Mouse (Mus musculus) heart, embryonic 16.5 days (tissue): ENCODE measurements at regions not wholly inside any gene's neighbourhood (a gene's known extent, or its start where the extent isn't known, plus 50 kb on each side); places are given as distances from the start of the nearest gene placed in this dataset.

ENCODE experiments used
- ATAC-seq: fragments of 200-750 bp; cut with Nextera tagmentation; replicated peaks from 2 replicates; pipeline ENCODE4 v1.8.0; 2017; ENCODE audit warnings: moderate number of reproducible peaks; ENCODE audit not compliant: insufficient read depth, low FRiP score; ENCODE audit errors: extremely low read depth
- H3K27ac ChIP-seq: fragments of 300-500 bp; sonication (generic); 2 replicates; pipeline ENCODE4 v1.5.1; 2014; ENCODE audit warnings: mild to moderate bottlenecking, low read length, control low read depth, moderate library complexity
- H3K27me3 ChIP-seq: fragments of 300-500 bp; sonication (generic); 2 replicates; pipeline ENCODE4 v1.6.1; 2014; ENCODE audit warnings: low read length, mixed read lengths; ENCODE audit not compliant: control insufficient read depth, insufficient read depth
- H3K36me3 ChIP-seq: fragments of 300-500 bp; sonication (generic); 2 replicates; pipeline ENCODE4 v1.6.1; 2014; ENCODE audit not compliant: control insufficient read depth, insufficient read depth
- H3K4me1 ChIP-seq: fragments of 300-500 bp; sonication (generic); 2 replicates; pipeline ENCODE4 v1.6.1; 2014; ENCODE audit warnings: low read length, mixed read lengths; ENCODE audit not compliant: control insufficient read depth, insufficient read depth
- H3K4me2 ChIP-seq: fragments of 300-500 bp; sonication (generic); 2 replicates; pipeline ENCODE4 v1.6.1; 2014; ENCODE audit warnings: low read depth, mild to moderate bottlenecking, control low read depth, low read length
- H3K4me3 ChIP-seq: fragments of 300-500 bp; sonication (generic); 2 replicates; pipeline ENCODE4 v1.5.1; 2014; ENCODE audit warnings: mild to moderate bottlenecking, control low read depth, low read length
- H3K9ac ChIP-seq: fragments of 300-500 bp; sonication (generic); 2 replicates; pipeline ENCODE4 v1.6.1; 2014; ENCODE audit warnings: low read length, control low read depth
- H3K9me3 ChIP-seq: fragments of 300-500 bp; sonication (generic); replicated peaks from 2 replicates; pipeline ENCODE4 v1.6.1; 2016; ENCODE audit warnings: low read length; ENCODE audit not compliant: control insufficient read depth
- WGBS: fragments of 180-500 bp; shearing (Covaris S2); extraction: QIAGEN DNeasy Blood & Tissue Kit; methylation state at CpG from one replicate; pipeline ENCODE4 v1.1.7; 2014; 5-methylcytosine and 5-hydroxymethylcytosine counted together

DNA sequence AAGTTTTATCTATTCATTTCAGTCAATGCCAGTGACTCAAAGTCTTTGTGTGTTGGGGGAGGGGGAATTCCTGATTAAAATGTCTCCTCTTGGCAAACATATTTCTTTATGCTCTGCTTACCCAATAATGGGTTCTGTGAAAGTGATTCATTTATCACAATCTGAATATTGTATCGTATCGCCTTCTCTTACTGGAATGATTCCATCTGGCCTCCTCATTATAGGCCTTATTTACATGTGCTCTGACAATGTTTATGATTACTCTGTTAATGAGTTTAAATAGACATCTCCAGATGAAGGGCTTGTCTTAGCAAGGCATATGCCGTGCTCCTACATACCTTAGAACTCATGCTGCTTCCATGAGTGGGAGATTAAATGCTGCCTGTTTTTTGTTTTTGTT is 508.3 kb upstream of the Impad1 start:
- H3K4me1 ChIP-seq, result no peaks in the 10 kb centered on the region
- no peaks in the 10 kb centered on the region for H3K27me3 ChIP-seq
- H3K9me3 ChIP-seq, result no peaks in the 10 kb centered on the region
- no peak overlapping the region for H3K4me3 ChIP-seq
- H3K4me2 ChIP-seq, result no peak overlapping the region
- WGBS, result 83% methylated on average over 3 of the region's 3 CpGs
- no peak overlapping the region for H3K27ac ChIP-seq
- no peaks in the 10 kb centered on the region for H3K36me3 ChIP-seq
- no peak for ATAC-seq
- no peak overlapping the region for H3K9ac ChIP-seq

DNA sequence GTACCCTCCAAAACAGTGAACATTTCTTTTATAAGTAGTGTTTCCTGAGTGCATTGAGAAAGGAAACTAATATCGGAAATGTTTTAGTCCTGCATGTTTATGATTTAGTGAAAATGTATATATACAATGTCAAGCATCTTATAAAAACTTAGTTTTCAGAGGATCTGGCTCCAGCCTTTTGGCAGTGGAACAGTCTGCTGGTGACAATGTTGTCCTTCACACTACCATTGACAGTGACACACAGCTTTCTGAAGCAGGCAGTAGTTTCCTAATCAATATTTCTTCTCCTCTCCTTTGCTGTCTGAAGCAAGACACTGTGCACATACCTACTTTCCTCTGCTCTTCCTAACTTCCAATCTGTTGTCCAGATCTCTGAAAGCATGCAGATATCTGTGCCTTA is 507.9 kb upstream of the Impad1 start:
- WGBS, result 82% methylated on average over 1 of the region's 1 CpGs
- H3K9ac ChIP-seq, result no peak overlapping the region
- H3K4me3 ChIP-seq, result no peak overlapping the region
- no peak overlapping the region for H3K27ac ChIP-seq
- no peak overlapping the region for H3K4me2 ChIP-seq
- no peak for ATAC-seq
- H3K9me3 ChIP-seq, result no peaks in the 10 kb centered on the region
- H3K4me1 ChIP-seq, result no peaks in the 10 kb centered on the region
- no peaks in the 10 kb centered on the region for H3K27me3 ChIP-seq
- no peaks in the 10 kb centered on the region for H3K36me3 ChIP-seq

DNA sequence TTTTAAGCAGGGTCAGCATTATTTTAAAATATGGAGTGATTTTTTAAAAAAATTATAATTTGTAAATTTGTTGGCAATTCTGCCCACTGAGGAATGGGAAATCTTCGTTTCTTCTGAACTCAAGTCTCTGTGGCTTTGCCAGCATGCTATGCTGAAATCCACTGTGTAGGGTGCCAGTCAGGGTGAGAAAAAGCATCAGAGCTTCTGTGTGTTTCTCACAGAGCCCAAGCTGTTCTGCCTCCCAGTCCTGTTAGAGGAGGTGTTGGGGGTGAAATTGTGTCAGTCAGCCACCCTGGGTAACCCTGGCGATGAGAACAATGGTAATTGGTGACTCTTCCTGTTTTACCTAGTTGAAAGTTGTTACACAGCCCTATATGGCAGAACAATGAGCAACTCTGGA is 506.1 kb upstream of the Impad1 start:
- H3K27ac ChIP-seq, result no peak overlapping the region
- 74% methylated on average over 2 of the region's 2 CpGs for WGBS
- no peak overlapping the region for H3K4me3 ChIP-seq
- H3K36me3 ChIP-seq, result no peaks in the 10 kb centered on the region
- H3K9ac ChIP-seq, result no peak overlapping the region
- no peak overlapping the region for H3K4me2 ChIP-seq
- H3K27me3 ChIP-seq, result no peaks in the 10 kb centered on the region
- H3K9me3 ChIP-seq, result no peaks in the 10 kb centered on the region
- H3K4me1 ChIP-seq, result no peaks in the 10 kb centered on the region
- ATAC-seq, result no peak

DNA sequence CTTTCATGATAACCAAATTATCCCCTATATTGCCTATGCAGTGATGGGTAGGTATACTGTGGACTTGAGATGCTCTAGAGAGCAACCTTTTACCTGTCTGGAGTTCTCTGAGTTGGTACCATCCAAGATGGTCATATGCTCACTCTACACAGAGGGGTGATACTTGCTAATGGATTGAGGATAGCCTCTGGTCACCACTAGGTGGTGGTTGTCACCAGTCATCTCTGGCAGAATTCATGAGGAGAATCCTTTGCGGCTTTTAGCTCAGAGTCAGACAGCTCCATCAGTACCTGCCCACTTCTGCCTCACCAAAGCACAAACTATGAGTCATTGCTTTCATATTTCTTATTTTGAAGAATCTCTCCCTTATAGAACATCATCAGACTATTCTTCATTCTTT is 500.9 kb upstream of the Impad1 start:
- Histone ChIP-seq H3K27me3 (no peaks in the 10 kb centered on the region), H3K9me3 (no peaks in the 10 kb centered on the region), H3K36me3 (no peaks in the 10 kb centered on the region), H3K27ac (no peak overlapping the region), H3K4me3 (no peak overlapping the region), H3K4me1 (no peaks in the 10 kb centered on the region), H3K9ac (no peak overlapping the region), H3K4me2 (no peak overlapping the region)
- ATAC-seq, result no peak
- WGBS, result 74% methylated on average over 1 of the region's 1 CpGs

DNA sequence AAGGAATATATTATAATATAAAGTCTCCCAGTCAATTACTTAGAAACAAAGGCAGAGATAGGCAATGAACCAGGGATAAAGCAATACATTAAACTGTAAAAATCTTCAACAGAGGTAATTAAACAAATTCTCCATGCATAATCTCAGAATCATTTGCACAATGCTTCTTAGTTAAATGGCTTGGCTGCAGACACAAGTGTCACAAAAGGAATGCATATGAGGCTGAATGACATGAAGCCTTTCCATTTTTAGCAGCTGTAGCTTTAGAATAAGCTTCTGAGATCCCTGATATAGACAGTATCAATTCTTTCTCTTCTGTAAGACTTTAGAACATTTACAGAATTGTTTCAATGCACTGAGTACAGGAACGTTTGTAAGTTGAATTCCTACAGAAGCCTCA is 483.0 kb upstream of the Impad1 start:
- H3K9ac ChIP-seq, result no peak overlapping the region
- H3K27ac ChIP-seq, result no peak overlapping the region
- no peak for ATAC-seq
- H3K9me3 ChIP-seq, result no peaks in the 10 kb centered on the region
- H3K36me3 ChIP-seq, result no peaks in the 10 kb centered on the region
- no peak overlapping the region for H3K4me2 ChIP-seq
- H3K4me3 ChIP-seq, result no peak overlapping the region
- WGBS, result 56% methylated on average over 1 of the region's 1 CpGs
- H3K27me3 ChIP-seq, result no peaks in the 10 kb centered on the region
- no peaks in the 10 kb centered on the region for H3K4me1 ChIP-seq
